Mouse (Mus musculus): ENCODE data around the gene Pld2.

DNA sequence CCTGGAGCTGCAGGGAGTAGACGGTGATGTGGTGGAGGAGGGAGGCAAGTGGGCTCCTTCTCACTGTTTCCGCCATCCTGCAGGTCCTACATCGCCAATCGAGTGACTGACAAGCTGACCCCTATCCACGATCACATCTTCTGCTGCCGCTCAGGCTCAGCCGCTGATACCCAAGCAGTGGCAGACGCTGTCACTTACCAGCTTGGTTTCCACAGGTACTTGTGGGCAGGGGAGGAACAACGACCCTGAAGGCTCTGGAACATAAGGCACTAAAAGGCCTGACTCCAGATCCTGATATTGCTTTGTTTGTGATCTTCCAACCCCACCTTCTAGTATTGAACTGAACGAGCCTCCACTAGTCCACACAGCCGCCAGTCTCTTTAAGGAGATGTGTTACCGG lies 13.7 kb upstream of the Pld2 start:
- TF ChIP-seq E2F4 (IDR thresholded peaks at IDR 0.05; ENCODE audit: borderline replicate concordance, low read depth, low read length) (no peak), SIN3A (IDR thresholded peaks at IDR 0.05; ENCODE audit: low read length) (no peak), JUND (IDR thresholded peaks at IDR 0.05; ENCODE audit: low read depth, low read length) (no peak), MAFK (IDR thresholded peaks at IDR 0.05; ENCODE audit: borderline replicate concordance, low read depth, low read length) (no peak), ZKSCAN1 (IDR thresholded peaks at IDR 0.05; ENCODE audit: low read depth, low read length) (no peak), EP300 (IDR thresholded peaks at IDR 0.05; ENCODE audit: low read depth in 1 of 2, low read length in 2 of 2) (no peak), CTCF (IDR thresholded peaks at IDR 0.05 in 2 of 3, conservative IDR thresholded peaks at IDR 0.05 in 1 of 3; ENCODE audit: control insufficient read depth in 1 of 3, insufficient read depth in 1 of 3, low read depth in 2 of 3, low read length in 3 of 3, poor library complexity in 1 of 3, severe bottlenecking in 1 of 3) (no peak), UBTF (IDR thresholded peaks at IDR 0.05; ENCODE audit: borderline replicate concordance, insufficient read depth, low read depth, low read length) (no peak)

All from MEL (cell line).